Mouse (Mus musculus) c-Kit-positive CD71-positive TER-119-positive erythroid progenitor cells, embryonic 14.5 days (primary cell): ENCODE measurements around the gene Ankrd13d.

Experiments
- DNase-seq: peaks from one replicate; pipeline ENCODE4 v3.0.0-alpha.2; 2013; ENCODE audit warnings: low spot score

Ankrd13d gene

GRCm38 (mm10) chr19:4282898-4283553 is at the start of gene Ankrd13d:
TSS of gene Ankrd13d (minus strand) at chr19:4283137.
- peak; percentile 60 for DNase-seq

GRCm38 (mm10) chr19:4332653-4333052 is 49.7 kb upstream of the Ankrd13d start:
- DNase-seq, result peak; percentile 30

- DNase-seq, result no peak
Observed at GRCm38 (mm10) chr19:4331273-4331672, 48.3 kb upstream of the Ankrd13d start.

GRCm38 (mm10) chr19:4330603-4331002 is 47.7 kb upstream of the Ankrd13d start:
- DNase-seq, result no peak

GRCm38 (mm10) chr19:4328737-4329304 is 45.9 kb upstream of the Ankrd13d start:
- DNase-seq, result no peak

- no peak for DNase-seq
Observed at GRCm38 (mm10) chr19:4326881-4327280, 43.9 kb upstream of the Ankrd13d start.

GRCm38 (mm10) chr19:4326106-4326505 is 43.2 kb upstream of the Ankrd13d start:
- DNase-seq, result no peak

- DNase-seq, result no peak
Observed at GRCm38 (mm10) chr19:4322134-4322533, 39.2 kb upstream of the Ankrd13d start.

GRCm38 (mm10) chr19:4321622-4322021 is 38.7 kb upstream of the Ankrd13d start:
- DNase-seq, result no peak

GRCm38 (mm10) chr19:4319272-4319671 is 36.3 kb upstream of the Ankrd13d start:
- DNase-seq, result no peak

- DNase-seq, result no peak
Observed at GRCm38 (mm10) chr19:4317181-4317580, 34.2 kb upstream of the Ankrd13d start.

- no peak for DNase-seq
Observed at GRCm38 (mm10) chr19:4315223-4315944, 32.4 kb upstream of the Ankrd13d start.

- DNase-seq, result peak; percentile 67
Observed at GRCm38 (mm10) chr19:4309776-4310185, 26.8 kb upstream of the Ankrd13d start.

GRCm38 (mm10) chr19:4309302-4309701 is 26.4 kb upstream of the Ankrd13d start:
- no peak for DNase-seq

- DNase-seq, result peak; percentile 70
Observed at GRCm38 (mm10) chr19:4306190-4306577, 23.2 kb upstream of the Ankrd13d start, which contains the start of gene Grk2. TSS of gene Grk2 (minus strand) at chr19:4306222.

- DNase-seq, result peak; percentile 40
Observed at GRCm38 (mm10) chr19:4305491-4306189, 22.7 kb upstream of the Ankrd13d start.

GRCm38 (mm10) chr19:4304871-4305321 is 22.0 kb upstream of the Ankrd13d start:
- DNase-seq, result no peak

- DNase-seq, result no peak
Observed at GRCm38 (mm10) chr19:4304251-4304821, 21.4 kb upstream of the Ankrd13d start.

- DNase-seq, result no peak
Observed at GRCm38 (mm10) chr19:4303640-4303995, 20.7 kb upstream of the Ankrd13d start.

GRCm38 (mm10) chr19:4302936-4303639 is 20.2 kb upstream of the Ankrd13d start:
- no peak for DNase-seq
